Mouse (Mus musculus): ENCODE measurements around the gene Cs.

- TF ChIP-seq CTCF (IDR thresholded peaks at IDR 0.05; ENCODE audit: low read depth) (peak; percentile 80), EP300 (optimal IDR thresholded peaks at IDR 0.05) (no peak)
Observed at GRCm38 (mm10) chr10:128358796-128359195, 21.3 kb downstream of the Cs start.
